Mouse (Mus musculus) stomach, postnatal 0 days (tissue): Measurements from ENCODE around the gene Inf2.

Source experiments
- CTCF ChIP-seq: IDR thresholded peaks from 2 replicates; pipeline ENCODE4 v1.5.1; 2016; ENCODE audit warnings: antibody characterized with exemption, low read depth, mild to moderate bottlenecking, moderate library complexity
- EP300 ChIP-seq: optimal IDR thresholded peaks from 2 replicates; pipeline ENCODE3; 2016; ENCODE audit warnings: antibody characterized with exemption

DNA sequence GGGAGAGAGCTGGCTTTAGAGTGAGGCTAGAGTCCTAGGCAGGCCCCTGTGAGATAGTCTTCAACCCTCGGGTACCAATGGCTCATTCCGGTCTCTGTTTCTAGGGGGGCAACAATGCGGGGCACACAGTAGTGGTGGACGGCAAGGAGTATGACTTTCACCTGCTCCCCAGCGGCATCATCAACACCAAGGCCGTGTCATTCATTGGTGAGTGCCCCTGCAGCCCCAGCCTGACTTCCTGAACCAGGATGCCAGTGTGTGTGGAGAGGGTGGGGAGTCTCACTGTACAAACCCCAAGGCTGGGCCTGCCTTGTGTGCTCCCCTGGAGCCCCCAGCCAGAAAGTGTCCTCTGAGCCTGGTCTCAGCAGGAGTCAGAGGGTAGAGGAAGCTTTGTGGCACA lies 39.6 kb downstream of the Inf2 start:
- TF ChIP-seq CTCF: no peak
- TF ChIP-seq EP300: no peak
